Mouse (Mus musculus) liver, embryonic 16.5 days (tissue): ENCODE measurements around the gene Gper1. TPM values are rescaled to one million over a fixed set of nuclear protein-coding genes. Genes with fewer than 3 reads are reported as not detected.

Experiments used
- ATAC-seq: fragments of 200-750 bp; cut with Nextera tagmentation; 2 replicates; pipeline ENCODE4 v1.8.0; 2017; ENCODE audit warnings: low read depth, mild to moderate bottlenecking, moderate number of reproducible peaks, moderate library complexity
- H3K27ac ChIP-seq: fragments of 300-500 bp; sonication (generic); 2 replicates; pipeline ENCODE4 v1.5.1; 2014; ENCODE audit warnings: mild to moderate bottlenecking, low read length
- H3K27me3 ChIP-seq: fragments of 300-500 bp; sonication (generic); 2 replicates; pipeline ENCODE4 v1.6.1; 2014; ENCODE audit warnings: low read depth, low read length, mixed read lengths; ENCODE audit not compliant: control insufficient read depth, insufficient read depth
- H3K36me3 ChIP-seq: fragments of 300-500 bp; sonication (generic); 2 replicates; pipeline ENCODE4 v1.6.1; 2014; ENCODE audit warnings: mild to moderate bottlenecking; ENCODE audit not compliant: control insufficient read depth, insufficient read depth
- H3K4me1 ChIP-seq: fragments of 300-500 bp; sonication (generic); 2 replicates; pipeline ENCODE4 v1.6.1; 2014; ENCODE audit warnings: low read depth, low read length, mixed read lengths; ENCODE audit not compliant: control insufficient read depth
- H3K4me2 ChIP-seq: fragments of 300-500 bp; sonication (generic); 2 replicates; pipeline ENCODE4 v1.6.1; 2014; ENCODE audit warnings: low read depth, low read length, mixed read lengths
- H3K4me3 ChIP-seq: fragments of 300-500 bp; sonication (generic); 2 replicates; pipeline ENCODE4 v1.5.1; 2014; ENCODE audit warnings: low read depth, mild to moderate bottlenecking, low read length
- H3K9ac ChIP-seq: fragments of 300-500 bp; sonication (generic); 2 replicates; pipeline ENCODE4 v1.6.1; 2014; ENCODE audit warnings: low read depth, low read length
- H3K9me3 ChIP-seq: fragments of 300-500 bp; sonication (generic); replicated peaks from 2 replicates; pipeline ENCODE4 v1.6.1; 2016; ENCODE audit warnings: low read length; ENCODE audit not compliant: control insufficient read depth
- WGBS: fragments of 180-500 bp; shearing (Covaris S2); extraction: QIAGEN DNeasy Blood & Tissue Kit; methylation state at CpG from one replicate; pipeline ENCODE4 v1.1.7; 2014; ENCODE audit not compliant: insufficient replicate concordance; 5-methylcytosine and 5-hydroxymethylcytosine counted together
- polyA plus RNA-seq: library from polyadenylated mRNA; unstranded; fragments of >200 nt; fragmentation: Nextera tagmentation; extraction: Ambion mirVana; gene quantifications from 2 replicates; pipeline ENCODE4 v1.2.1, GENCODE M21; 2015

Gene Gper1
- polyA plus RNA-seq, 1 experiment from 2014 or later: 0.15 TPM

DNA sequence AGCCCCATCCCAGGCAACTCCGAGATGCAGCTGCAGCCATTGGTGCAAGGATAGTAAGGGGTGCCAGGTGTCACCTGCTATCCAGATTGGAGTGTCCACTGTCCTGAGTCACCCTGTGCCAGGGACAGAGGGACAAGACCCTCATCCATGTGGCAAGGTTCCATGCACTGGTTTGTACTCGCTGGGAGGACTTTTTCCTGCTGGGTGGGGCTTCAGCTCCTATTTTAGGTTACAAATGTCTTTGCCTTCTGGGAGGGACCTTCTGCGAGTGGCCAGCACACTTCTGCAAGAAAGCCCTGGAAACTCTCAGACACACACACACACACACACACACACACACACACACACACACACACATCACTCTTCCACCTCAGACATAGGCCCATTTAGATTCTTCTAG is 17.0 kb upstream of the Gper1 start:
- H3K27ac ChIP-seq: peak overlapping the region; percentile 74

DNA sequence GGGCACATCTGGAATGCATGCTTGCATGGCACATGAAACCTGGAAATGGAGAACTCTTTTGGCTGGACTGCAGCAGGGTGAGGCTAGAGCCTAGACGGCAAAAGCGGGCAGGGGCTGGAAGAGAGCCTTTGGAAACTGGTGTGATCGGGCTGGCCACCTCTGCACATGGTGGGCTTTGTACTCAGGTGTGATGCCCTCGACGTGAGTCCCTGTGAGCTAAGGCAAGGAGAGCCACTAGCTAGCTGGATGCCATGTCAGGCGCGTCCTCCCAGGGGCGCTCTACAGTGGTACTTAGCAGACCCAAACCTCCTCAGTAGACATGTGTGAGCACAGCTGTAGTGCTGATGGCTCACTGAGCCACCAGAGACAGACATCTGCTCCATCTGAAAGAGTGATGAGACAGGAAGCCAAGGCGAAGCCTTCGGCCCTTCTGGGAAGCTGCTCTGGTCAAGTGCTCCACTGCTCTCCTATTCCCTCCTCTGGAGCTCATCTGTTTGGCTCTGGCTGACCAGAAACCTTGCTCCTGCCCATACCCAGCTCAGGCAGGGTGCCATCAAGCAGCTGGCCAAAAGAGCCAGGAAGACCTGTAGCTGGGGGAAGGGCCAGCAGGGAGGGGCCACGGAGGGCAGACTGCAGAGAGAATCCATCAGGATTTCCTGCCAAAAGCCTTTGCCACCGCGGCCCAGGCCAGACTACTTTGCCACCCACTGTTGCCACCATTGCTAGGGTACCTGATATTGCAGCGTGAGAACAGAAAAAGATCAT is 15.6 kb upstream of the Gper1 start:
- Histone ChIP-seq H3K4me2 (peak overlapping the region; percentile 31), H3K36me3 (no peaks in the 10 kb centered on the region), H3K9ac (no peak overlapping the region; the same call in 1 of the 2 replicates), H3K27ac (peak overlapping the region; percentile 36; the same call in 1 of the 2 replicates), H3K9me3 (no peaks in the 10 kb centered on the region), H3K4me1 (peaks cover 20% of the 10 kb centered on the region), H3K4me3 (peak overlapping the region; percentile 28), H3K27me3 (no peaks in the 10 kb centered on the region)
- WGBS: 68% methylated on average over 14 of the region's 14 CpGs
- no peak for ATAC-seq

More for the DNA sequence above, 17.0 kb upstream of the Gper1 start:
- Histone ChIP-seq H3K9me3 (no peaks in the 10 kb centered on the region), H3K36me3 (no peaks in the 10 kb centered on the region), H3K4me3 (peak overlapping the region; percentile 21), H3K27me3 (no peaks in the 10 kb centered on the region), H3K4me2 (peak overlapping the region; percentile 33), H3K9ac (no peak overlapping the region), H3K4me1 (peaks cover 20% of the 10 kb centered on the region)
- 37% methylated on average over 3 of the region's 3 CpGs for WGBS
- no peak for ATAC-seq

DNA sequence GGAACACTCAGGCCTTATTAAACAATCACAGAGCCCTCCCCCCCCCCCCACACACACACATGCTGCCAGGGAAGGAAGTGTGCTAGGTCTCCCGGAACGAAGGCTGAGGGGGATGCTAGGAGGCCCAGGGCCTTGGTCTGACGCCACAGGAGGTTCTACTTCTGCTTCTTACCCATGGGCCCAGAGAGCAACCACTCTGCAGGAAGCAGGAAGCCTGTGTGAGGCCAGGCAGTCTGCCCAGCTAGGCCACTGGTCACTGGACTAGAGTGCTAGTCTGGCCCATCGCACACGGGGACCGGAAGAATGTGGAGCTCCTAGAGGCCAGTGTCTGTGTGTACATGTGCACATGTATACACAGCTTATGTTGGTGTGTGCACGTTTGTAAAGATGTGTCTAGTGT is 14.4 kb upstream of the Gper1 start:
- H3K4me2 ChIP-seq: peak overlapping the region; percentile 31; the same call in 1 of the 2 replicates
- H3K9ac ChIP-seq: no peak overlapping the region
- H3K4me3 ChIP-seq: peak overlapping the region; percentile 28; the same call in 1 of the 2 replicates
- H3K36me3 ChIP-seq: no peaks in the 10 kb centered on the region
- no peaks in the 10 kb centered on the region for H3K9me3 ChIP-seq
- peak; percentile 41 for ATAC-seq
- H3K27ac ChIP-seq: peak overlapping the region; percentile 70
- H3K4me1 ChIP-seq: peaks cover 20% of the 10 kb centered on the region
- WGBS: 35% methylated on average over 7 of the region's 7 CpGs
- no peaks in the 10 kb centered on the region for H3K27me3 ChIP-seq

DNA sequence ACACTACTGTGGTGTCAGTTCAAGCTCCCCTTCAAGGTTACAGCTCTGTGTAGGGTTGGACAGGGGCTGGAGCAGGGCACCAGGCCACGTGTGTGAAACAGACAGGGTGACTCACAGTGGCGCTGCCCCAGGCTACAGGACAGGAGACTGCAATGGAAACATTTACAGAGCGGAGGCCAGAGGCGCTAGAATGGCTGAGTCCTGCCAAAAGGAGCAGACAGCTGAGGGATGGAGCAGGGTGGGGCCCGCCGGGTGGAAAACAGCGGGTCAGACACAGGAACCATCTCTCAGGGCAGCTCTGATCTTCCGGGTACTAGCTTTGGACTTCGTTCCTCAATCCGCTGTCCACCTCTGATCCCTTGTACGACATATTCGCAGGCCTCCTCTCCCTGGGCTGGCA is 13.5 kb upstream of the Gper1 start:
- Histone ChIP-seq H3K4me1 (peaks cover 14% of the 10 kb centered on the region), H3K36me3 (no peaks in the 10 kb centered on the region), H3K4me3 (no peak overlapping the region), H3K27ac (no peak overlapping the region), H3K4me2 (no peak overlapping the region), H3K27me3 (no peaks in the 10 kb centered on the region), H3K9ac (no peak overlapping the region), H3K9me3 (no peaks in the 10 kb centered on the region)
- no peak for ATAC-seq
- 65% methylated on average over 12 of the region's 12 CpGs for WGBS

DNA sequence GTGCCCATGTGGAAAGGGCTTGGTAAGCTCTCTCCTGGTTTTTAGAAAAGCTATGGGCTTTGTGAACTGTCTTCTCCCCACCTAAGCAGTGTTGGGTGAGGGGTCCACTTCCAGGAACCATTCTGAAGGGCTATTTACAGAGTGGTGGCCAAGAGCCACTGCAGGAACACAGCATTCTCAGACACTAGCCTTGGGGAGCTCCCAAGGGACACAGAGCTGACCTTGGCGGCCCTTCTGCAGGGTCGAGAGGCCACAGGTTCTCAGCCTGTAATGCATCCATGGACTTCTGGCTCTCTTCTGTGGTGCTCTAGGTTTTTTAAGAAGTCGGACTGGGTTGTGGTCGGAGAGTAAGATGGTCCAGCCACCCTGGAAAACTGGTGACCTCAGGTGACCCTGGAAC is 12.9 kb upstream of the Gper1 start:
- ATAC-seq: no peak
- Histone ChIP-seq H3K36me3 (no peaks in the 10 kb centered on the region), H3K4me2 (no peak overlapping the region), H3K9ac (no peak overlapping the region), H3K27ac (no peak overlapping the region), H3K27me3 (no peaks in the 10 kb centered on the region), H3K4me1 (peaks cover 8% of the 10 kb centered on the region), H3K4me3 (no peak overlapping the region), H3K9me3 (no peaks in the 10 kb centered on the region)
- WGBS: 76% methylated on average over 4 of the region's 4 CpGs

DNA sequence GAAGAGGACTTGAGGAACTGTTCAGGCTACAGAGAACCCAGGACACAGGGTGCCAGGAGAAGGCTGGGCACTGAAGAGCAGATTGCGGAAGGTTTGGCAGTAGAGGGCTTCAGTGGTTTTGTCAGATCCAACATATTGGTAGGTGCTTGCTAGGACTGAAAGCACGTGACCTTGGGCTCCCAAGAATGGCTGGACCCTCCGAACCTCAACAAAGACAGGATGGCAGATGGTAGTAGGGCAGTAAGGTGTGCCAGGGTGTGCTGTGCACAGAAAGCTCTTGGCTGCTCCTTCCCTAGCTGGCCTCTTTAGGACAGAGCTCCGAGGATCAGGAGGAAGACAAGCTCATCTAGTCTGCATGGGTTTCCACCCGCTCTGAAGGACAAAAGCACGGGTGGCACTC is 11.8 kb upstream of the Gper1 start:
- H3K4me3 ChIP-seq: no peak overlapping the region
- H3K36me3 ChIP-seq: no peaks in the 10 kb centered on the region
- H3K4me1 ChIP-seq: no peaks in the 10 kb centered on the region; the same call in 1 of the 2 replicates
- ATAC-seq: no peak
- H3K27me3 ChIP-seq: no peaks in the 10 kb centered on the region
- WGBS: 78% methylated on average over 6 of the region's 6 CpGs
- no peak overlapping the region for H3K4me2 ChIP-seq
- no peaks in the 10 kb centered on the region for H3K9me3 ChIP-seq
- H3K27ac ChIP-seq: no peak overlapping the region
- H3K9ac ChIP-seq: no peak overlapping the region

DNA sequence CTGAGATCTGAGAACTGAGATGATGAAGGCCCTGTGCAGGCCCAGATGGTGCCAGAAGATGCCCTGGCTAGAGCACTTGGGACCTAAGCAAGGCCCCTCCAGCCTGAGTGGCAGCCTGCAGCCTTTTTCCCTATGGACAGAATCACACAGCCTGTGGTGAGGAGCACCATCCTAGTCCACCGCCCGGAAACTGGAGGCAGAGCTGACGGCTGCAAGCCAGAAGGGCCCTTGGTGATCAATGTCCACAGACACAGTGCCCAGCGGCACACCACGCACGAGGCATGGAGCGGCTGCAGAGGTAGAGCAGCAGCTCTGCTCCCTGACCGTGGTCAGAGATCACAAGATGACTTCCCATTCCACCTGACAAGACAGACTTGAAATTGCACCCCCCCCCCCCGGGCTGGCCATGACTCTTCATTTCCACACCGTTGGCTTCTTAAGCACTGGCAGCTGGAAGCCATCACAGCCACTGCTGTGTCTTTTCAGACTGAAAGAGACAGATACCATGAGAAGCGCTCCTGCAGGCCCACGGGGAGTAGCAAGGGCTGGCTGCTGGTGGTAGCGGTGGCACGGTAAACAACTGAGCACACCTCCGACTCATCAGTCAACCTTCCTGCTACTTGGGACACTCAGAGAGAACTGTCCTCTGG is 11.2 kb upstream of the Gper1 start:
- H3K4me2 ChIP-seq: no peak overlapping the region
- ATAC-seq: no peak
- 70% methylated on average over 15 of the region's 15 CpGs for WGBS

DNA sequence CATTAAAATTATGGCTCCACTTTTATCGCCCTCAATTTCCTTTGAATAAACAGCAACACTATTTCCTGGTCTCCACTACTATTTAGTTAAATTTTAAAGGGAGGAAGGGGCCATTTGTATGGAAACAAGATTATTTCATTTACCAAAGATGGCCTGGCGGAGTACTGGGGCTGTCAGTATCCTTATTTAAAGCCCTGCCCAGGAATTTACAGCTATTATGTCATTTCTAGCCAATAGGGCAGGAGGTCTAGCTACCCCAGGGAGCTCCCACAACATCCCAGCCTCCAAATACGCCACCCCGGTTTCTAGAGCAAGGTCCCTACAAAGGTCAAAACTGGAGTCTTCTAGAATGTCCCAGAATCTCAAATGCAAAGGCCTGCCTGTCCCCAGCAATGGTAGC is 9.4 kb upstream of the Gper1 start:
- Histone ChIP-seq H3K27me3 (no peaks in the 10 kb centered on the region), H3K9ac (no peak overlapping the region), H3K36me3 (no peaks in the 10 kb centered on the region), H3K27ac (no peak overlapping the region), H3K4me1 (no peaks in the 10 kb centered on the region; the same call in 1 of the 2 replicates), H3K4me2 (no peak overlapping the region), H3K9me3 (no peaks in the 10 kb centered on the region), H3K4me3 (no peak overlapping the region)
- ATAC-seq: no peak
- WGBS: 70% methylated on average over 4 of the region's 4 CpGs

More for the DNA sequence above, 11.2 kb upstream of the Gper1 start:
- Histone ChIP-seq H3K27ac (no peak overlapping the region), H3K4me1 (no peaks in the 10 kb centered on the region; the same call in 1 of the 2 replicates), H3K36me3 (no peaks in the 10 kb centered on the region), H3K27me3 (no peaks in the 10 kb centered on the region), H3K9ac (no peak overlapping the region), H3K4me3 (no peak overlapping the region), H3K9me3 (no peaks in the 10 kb centered on the region)

DNA sequence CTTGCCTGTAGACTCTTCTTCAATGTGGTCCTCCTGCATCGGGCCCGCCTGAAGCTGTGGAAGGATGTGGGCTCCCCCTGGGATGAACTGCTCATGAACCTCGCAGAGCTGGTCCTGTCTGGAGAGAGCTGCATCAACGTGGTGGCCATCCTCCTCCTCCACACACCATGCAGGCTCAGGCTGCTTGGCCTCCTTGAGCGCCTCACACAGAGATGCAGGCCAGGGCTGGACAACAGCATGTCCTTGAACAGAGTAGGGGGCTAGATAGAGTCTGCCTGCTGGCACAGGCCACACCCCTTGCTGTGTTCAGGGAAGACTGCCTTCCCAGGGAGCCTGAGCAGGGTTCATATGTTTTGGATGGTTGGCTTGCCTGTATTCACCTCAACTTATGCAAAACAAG is 8.0 kb upstream of the Gper1 start:
- WGBS: 75% methylated on average over 5 of the region's 5 CpGs
- no peaks in the 10 kb centered on the region for H3K4me1 ChIP-seq
- H3K4me3 ChIP-seq: no peak overlapping the region
- no peaks in the 10 kb centered on the region for H3K27me3 ChIP-seq
- no peak overlapping the region for H3K27ac ChIP-seq
- ATAC-seq: no peak
- H3K36me3 ChIP-seq: no peaks in the 10 kb centered on the region
- H3K4me2 ChIP-seq: no peak overlapping the region
- no peak overlapping the region for H3K9ac ChIP-seq
- H3K9me3 ChIP-seq: no peaks in the 10 kb centered on the region
